Mouse (Mus musculus): ENCODE data around the gene Gm3285.

DNA sequence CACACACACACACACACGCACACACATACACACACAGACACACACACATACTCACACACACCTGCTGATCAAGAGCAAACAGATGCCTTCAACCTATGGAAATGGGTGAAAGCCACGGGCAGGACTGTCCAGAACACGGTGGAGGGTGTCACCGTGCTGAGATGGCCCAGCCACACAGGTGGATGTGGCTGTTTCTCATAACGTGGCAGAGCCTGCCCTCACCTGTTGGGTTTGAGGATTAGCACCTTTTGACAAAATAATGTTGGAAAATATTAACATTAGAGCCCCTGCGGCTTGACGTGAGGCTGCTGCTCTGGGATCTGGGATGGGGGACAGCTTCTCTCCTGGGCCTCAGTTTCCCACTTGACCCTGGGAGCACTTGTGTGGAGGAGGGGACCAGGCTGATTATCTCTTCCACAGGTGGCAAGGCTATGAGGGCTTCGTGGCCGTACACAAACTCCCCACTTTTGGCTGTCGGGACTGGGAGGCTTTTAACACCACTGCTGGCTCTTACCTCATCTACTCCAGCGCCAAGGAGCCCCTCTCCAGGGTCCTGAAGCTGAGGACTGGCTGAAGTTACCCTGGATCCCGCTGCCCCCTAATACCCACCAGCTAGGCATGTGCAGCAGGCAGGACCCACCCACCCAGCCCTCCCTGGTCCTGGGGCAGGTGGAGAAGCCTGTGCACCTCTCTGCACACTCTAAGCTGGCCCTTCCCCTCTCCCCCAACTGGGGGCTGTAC, 24.4 kb downstream of the Gm3285 start:
- TF ChIP-seq CTCF (IDR thresholded peaks at IDR 0.05; ENCODE audit: borderline replicate concordance, insufficient read depth, low read length) = no peak
- no peak for TF ChIP-seq POLR2A (IDR thresholded peaks at IDR 0.05; ENCODE audit: low read depth, low read length)

Data from embryonic fibroblast, embryonic 13.5 days (primary cell).